Mouse (Mus musculus) regulatory T cell (primary cell): ENCODE measurements around the gene Gm44965.

Source experiments
- in situ Hi-C: fragments of 300-600 bp; cut with MboI, MseI; formaldehyde crosslinking; loops from one replicate; pipeline ENCODE4 v1.15.1; 2025; ENCODE audit warnings: high pct_unique_total_duplicates

Gene Gm44965

GRCm38 (mm10) chr6:48593158-48594042, at the start of gene Gm44965, which contains the start of gene Repin1:
Gene Gm44965 (plus strand): TSS chr6:48593941.
Gene Repin1 (plus strand): TSS chr6:48593883.
- in situ Hi-C loops = no loop called here

- in situ Hi-C loops = no loop called here
These were observed 48.5 kb upstream of the Gm44965 start for GRCm38 (mm10) chr6:48545251-48545650.

GRCm38 (mm10) chr6:48546271-48546670, 47.5 kb upstream of the Gm44965 start:
- in situ Hi-C loops = no loop called here

- in situ Hi-C loops = no loop called here
These were observed 46.9 kb upstream of the Gm44965 start for GRCm38 (mm10) chr6:48546858-48547257.

GRCm38 (mm10) chr6:48548314-48548713, 45.4 kb upstream of the Gm44965 start:
- in situ Hi-C loops = no loop called here

- in situ Hi-C loops = no loop called here
These were observed 40.8 kb upstream of the Gm44965 start for GRCm38 (mm10) chr6:48552918-48553317.

GRCm38 (mm10) chr6:48553819-48554218, 39.9 kb upstream of the Gm44965 start:
- in situ Hi-C loops = no loop called here

GRCm38 (mm10) chr6:48554280-48555103, 39.2 kb upstream of the Gm44965 start, which contains the start of gene Lrrc61:
Gene Lrrc61 (plus strand): TSS chr6:48554796.
- in situ Hi-C loops = no loop called here

GRCm38 (mm10) chr6:48555104-48555890, 38.4 kb upstream of the Gm44965 start:
- in situ Hi-C loops = no loop called here

- in situ Hi-C loops = no loop called here
These were observed 37.8 kb upstream of the Gm44965 start for GRCm38 (mm10) chr6:48555956-48556355.

- in situ Hi-C loops = no loop called here
These were observed 27.9 kb upstream of the Gm44965 start for GRCm38 (mm10) chr6:48565693-48566310.

GRCm38 (mm10) chr6:48566312-48566711, 27.4 kb upstream of the Gm44965 start:
- in situ Hi-C loops = no loop called here

- in situ Hi-C loops = no loop called here
These were observed 25.4 kb upstream of the Gm44965 start for GRCm38 (mm10) chr6:48568036-48568984.

- in situ Hi-C loops = no loop called here
These were observed 24.5 kb upstream of the Gm44965 start for GRCm38 (mm10) chr6:48569065-48569807.

GRCm38 (mm10) chr6:48572014-48572413, 21.7 kb upstream of the Gm44965 start:
- in situ Hi-C loops = no loop called here

- in situ Hi-C loops = no loop called here
These were observed 21.1 kb upstream of the Gm44965 start, which contains the start of gene Rarres2 for GRCm38 (mm10) chr6:48572572-48573061. Gene Rarres2 (minus strand): TSS chr6:48572789.

GRCm38 (mm10) chr6:48573280-48573679, 20.5 kb upstream of the Gm44965 start:
- in situ Hi-C loops = no loop called here

- in situ Hi-C loops = no loop called here
These were observed 19.8 kb upstream of the Gm44965 start for GRCm38 (mm10) chr6:48573981-48574380.

GRCm38 (mm10) chr6:48578736-48579135, 15.0 kb upstream of the Gm44965 start:
- in situ Hi-C loops = no loop called here
